Mouse (Mus musculus): Measurements from ENCODE around the gene Gm11596. TPM values are rescaled to one million over a fixed set of nuclear protein-coding genes. Genes with fewer than 3 reads are reported as not detected.

Gene Gm11596
- polyA plus RNA-seq (2017; shearing (Covaris generic)): not detected

DNA sequence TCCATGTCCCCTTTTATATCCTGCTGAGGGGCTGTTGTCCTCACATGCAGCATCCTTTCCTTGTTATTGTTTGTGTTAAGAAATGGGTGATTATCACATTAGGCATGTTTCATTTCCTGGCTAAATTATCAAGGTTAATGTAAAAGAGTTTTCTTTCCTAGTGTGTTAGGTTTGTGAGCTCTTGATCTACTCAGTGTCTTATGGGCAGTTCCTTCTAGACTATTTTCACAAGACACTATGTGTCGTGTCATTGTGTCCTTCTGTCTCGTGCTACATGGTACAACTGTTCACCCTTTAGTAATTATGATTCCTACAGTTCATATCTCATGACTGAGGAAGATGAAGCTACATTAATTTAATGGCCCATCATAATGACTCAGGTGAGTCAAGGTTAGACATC is at the start of gene Gm11596:
Gm11596 (minus strand) TSS at position 101 of the 400 bp plus-strand sequence.

DNA sequence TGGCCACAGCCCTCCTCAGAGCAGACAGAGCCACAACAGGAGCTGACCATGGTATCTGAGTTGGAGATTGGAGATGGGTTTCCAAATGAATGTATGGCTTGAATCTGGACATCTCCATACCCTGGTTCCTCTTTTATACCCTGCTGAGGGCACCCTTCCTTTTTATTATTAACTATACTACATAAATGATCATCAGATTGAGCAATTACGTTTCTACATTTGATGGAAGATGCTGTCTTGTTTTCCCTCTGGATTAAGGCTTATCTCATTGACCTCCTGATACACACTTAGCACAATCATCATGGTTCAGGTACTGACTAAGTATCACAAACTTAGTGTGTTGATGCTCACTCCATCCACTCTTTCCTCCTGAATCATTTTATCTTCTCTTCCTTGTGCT is 44.7 kb upstream of the Gm11596 start, which contains the start of gene 2300003K06Rik:
2300003K06Rik (minus strand) TSS at position 101 of the 400 bp plus-strand sequence.

GRCm38 (mm10) chr11:99815566-99815965 is 22.3 kb upstream of the Gm11596 start, which contains the start of gene Gm11564:
Gene Gm11564, minus strand, starts transcription at chr11:99815666.

DNA sequence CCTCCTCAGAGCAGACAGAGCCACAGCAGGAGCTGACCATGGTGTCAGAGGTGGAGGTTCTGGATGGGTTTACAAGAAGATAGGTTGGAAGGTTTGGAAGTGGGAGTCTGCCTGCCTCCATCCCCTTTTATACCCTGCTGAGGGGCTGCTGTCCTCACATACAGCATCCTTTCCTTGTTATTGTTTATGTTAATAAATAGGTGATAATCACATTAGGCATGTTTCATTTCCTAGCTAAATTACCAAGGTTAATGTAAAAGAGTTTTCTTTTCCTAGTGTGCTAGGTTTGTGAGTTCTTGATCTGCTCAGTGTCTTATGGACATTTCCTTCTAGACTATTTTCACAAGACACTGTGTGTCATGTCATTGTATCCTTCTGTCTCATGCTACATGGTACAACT is 16.5 kb upstream of the Gm11596 start, which contains the start of gene Krtap4-13:
Krtap4-13 (minus strand) TSS at position 101 of the 400 bp plus-strand sequence.

DNA sequence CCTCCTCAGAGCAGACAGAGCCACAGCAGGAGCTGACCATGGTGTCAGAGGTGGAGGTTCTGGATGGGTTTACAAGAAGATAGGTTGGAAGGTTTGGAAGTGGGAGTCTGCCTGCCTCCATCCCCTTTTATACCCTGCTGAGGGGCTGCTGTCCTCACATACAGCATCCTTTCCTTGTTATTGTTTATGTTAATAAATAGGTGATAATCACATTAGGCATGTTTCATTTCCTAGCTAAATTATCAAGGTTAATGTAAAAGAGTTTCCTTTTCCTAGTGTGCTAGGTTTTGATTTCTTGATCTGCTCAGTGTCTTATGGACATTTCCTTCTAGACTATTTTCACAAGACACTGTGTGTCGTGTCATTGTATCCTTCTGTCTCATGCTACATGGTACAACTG is 11.1 kb upstream of the Gm11596 start, which contains the start of gene Gm11554:
Gm11554 (minus strand) TSS at position 101 of the 400 bp plus-strand sequence.

GRCm38 (mm10) chr11:99798832-99799231 is 5.6 kb upstream of the Gm11596 start, which contains the start of gene Gm11569:
Gene Gm11569, minus strand, starts transcription at chr11:99798932.

GRCm38 (mm10) chr11:99784900-99785299 is 8.4 kb downstream of the Gm11596 start, which contains the start of gene Krtap4-9:
Gene Krtap4-9, plus strand, starts transcription at chr11:99785200.

GRCm38 (mm10) chr11:99780604-99781003 is 12.7 kb downstream of the Gm11596 start, which contains the start of gene Krtap4-8:
Gene Krtap4-8, minus strand, starts transcription at chr11:99780704.

DNA sequence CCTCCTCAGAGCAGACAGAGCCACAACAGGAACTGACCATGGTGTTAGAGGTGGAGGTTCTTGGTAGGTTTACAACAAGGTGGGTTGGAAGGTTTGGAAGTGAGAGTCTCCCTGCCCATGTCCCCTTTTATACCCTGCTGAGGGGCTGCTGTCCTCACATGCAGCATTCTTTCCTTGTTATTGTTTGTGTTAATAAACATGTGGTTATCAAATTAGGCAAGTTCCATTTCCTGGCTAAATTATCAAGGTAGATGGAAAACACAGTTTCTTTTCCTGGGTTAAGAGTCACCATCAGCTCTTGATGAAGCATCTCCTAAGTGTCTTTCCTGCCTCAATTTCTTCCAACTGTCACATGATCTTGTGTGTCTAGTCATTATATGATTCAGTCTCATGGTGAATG is 20.5 kb downstream of the Gm11596 start, which contains the start of gene Gm11595:
Gm11595 (minus strand) TSS at position 101 of the 400 bp plus-strand sequence.

Other genes starting within 250 kb of the Gm11596 start
- gene Krtap3-3, start 242.6 kb downstream of the Gm11596 start, polyA plus RNA-seq (2017; shearing (Covaris generic)): not detected
- not detected for gene Krtap3-2, start 236.6 kb downstream of the Gm11596 start, polyA plus RNA-seq (2017; shearing (Covaris generic))
- gene Gm11939, start 234.0 kb downstream of the Gm11596 start, polyA plus RNA-seq (2017; shearing (Covaris generic)): not detected
- not detected for gene Krtap3-1, start 226.8 kb downstream of the Gm11596 start, polyA plus RNA-seq (2017; shearing (Covaris generic))
- gene Krtap1-5, start 212.5 kb downstream of the Gm11596 start, polyA plus RNA-seq (2017; shearing (Covaris generic)): not detected
- gene Krtap1-4, start 209.8 kb downstream of the Gm11596 start, polyA plus RNA-seq (2017; shearing (Covaris generic)): not detected
- not detected for gene Krtap1-3, start 202.1 kb downstream of the Gm11596 start, polyA plus RNA-seq (2017; shearing (Covaris generic))
- gene Krtap9-3, start 195.4 kb downstream of the Gm11596 start, polyA plus RNA-seq (2017; shearing (Covaris generic)): not detected
- not detected for gene Gm11938, start 190.2 kb downstream of the Gm11596 start, polyA plus RNA-seq (2017; shearing (Covaris generic))
- gene Gm11937, start 183.3 kb downstream of the Gm11596 start, polyA plus RNA-seq (2017; shearing (Covaris generic)): not detected
- not detected for gene Krtap2-4, start 178.6 kb downstream of the Gm11596 start, polyA plus RNA-seq (2017; shearing (Covaris generic))
- not detected for gene Gm11562, start 173.0 kb downstream of the Gm11596 start, polyA plus RNA-seq (2017; shearing (Covaris generic))
- gene Krtap4-1, start 165.2 kb downstream of the Gm11596 start, polyA plus RNA-seq (2017; shearing (Covaris generic)): not detected
- gene Krtap4-2, start 158.4 kb downstream of the Gm11596 start, polyA plus RNA-seq (2017; shearing (Covaris generic)): not detected
- gene Krtap4-7, start 149.4 kb downstream of the Gm11596 start, polyA plus RNA-seq (2017; shearing (Covaris generic)): not detected
- gene Gm11555, start 143.2 kb downstream of the Gm11596 start, polyA plus RNA-seq (2017; shearing (Covaris generic)): not detected
- not detected for gene Gm11563, start 134.5 kb downstream of the Gm11596 start, polyA plus RNA-seq (2017; shearing (Covaris generic))
- not detected for gene Krtap4-6, start 127.5 kb downstream of the Gm11596 start, polyA plus RNA-seq (2017; shearing (Covaris generic))
- gene Gm14190, start 102.7 kb downstream of the Gm11596 start, polyA plus RNA-seq (2017; shearing (Covaris generic)): not detected
- gene Gm14180, start 59.2 kb downstream of the Gm11596 start, polyA plus RNA-seq (2017; shearing (Covaris generic)): not detected
- gene Gm11595, start 20.6 kb downstream of the Gm11596 start, polyA plus RNA-seq (2017; shearing (Covaris generic)): not detected
- gene Krtap4-8, start 12.8 kb downstream of the Gm11596 start, polyA plus RNA-seq (2017; shearing (Covaris generic)): not detected
- gene Krtap4-9, start 8.3 kb downstream of the Gm11596 start, polyA plus RNA-seq (2017; shearing (Covaris generic)): not detected
- gene Gm11569, start 5.5 kb upstream of the Gm11596 start, polyA plus RNA-seq (2017; shearing (Covaris generic)): not detected
- not detected for gene Gm11554, start 11.0 kb upstream of the Gm11596 start, polyA plus RNA-seq (2017; shearing (Covaris generic))
- not detected for gene Krtap4-13, start 16.4 kb upstream of the Gm11596 start, polyA plus RNA-seq (2017; shearing (Covaris generic))
- gene Gm11564, start 22.2 kb upstream of the Gm11596 start, polyA plus RNA-seq (2017; shearing (Covaris generic)): not detected
- not detected for gene 2300003K06Rik, start 44.6 kb upstream of the Gm11596 start, polyA plus RNA-seq (2017; shearing (Covaris generic))
- gene Krtap4-16, start 58.1 kb upstream of the Gm11596 start, polyA plus RNA-seq (2017; shearing (Covaris generic)): not detected
- gene Gm11568, start 64.5 kb upstream of the Gm11596 start, polyA plus RNA-seq (2017; shearing (Covaris generic)): not detected
- not detected for gene Gm11559, start 71.0 kb upstream of the Gm11596 start, polyA plus RNA-seq (2017; shearing (Covaris generic))
- gene Krtap9-1, start 79.9 kb upstream of the Gm11596 start, polyA plus RNA-seq (2017; shearing (Covaris generic)): not detected
- not detected for gene Gm11567, start 85.7 kb upstream of the Gm11596 start, polyA plus RNA-seq (2017; shearing (Covaris generic))
- gene Krtap31-1, start 114.5 kb upstream of the Gm11596 start, polyA plus RNA-seq (2017; shearing (Covaris generic)): not detected
- gene Gm11565, start 121.3 kb upstream of the Gm11596 start, polyA plus RNA-seq (2017; shearing (Covaris generic)): not detected
- gene Krtap31-2, start 142.8 kb upstream of the Gm11596 start, polyA plus RNA-seq (2017; shearing (Covaris generic)): not detected
- gene Krtap9-5, start 155.0 kb upstream of the Gm11596 start, polyA plus RNA-seq (2017; shearing (Covaris generic)): not detected
- not detected for gene Krtap29-1, start 185.6 kb upstream of the Gm11596 start, polyA plus RNA-seq (2017; shearing (Covaris generic))
- gene Krtap16-1, start 193.1 kb upstream of the Gm11596 start, polyA plus RNA-seq (2017; shearing (Covaris generic)): not detected
- not detected for gene Krtap17-1, start 200.5 kb upstream of the Gm11596 start, polyA plus RNA-seq (2017; shearing (Covaris generic))
- not detected for gene Krt33a, start 222.7 kb upstream of the Gm11596 start, polyA plus RNA-seq (2017; shearing (Covaris generic))
- not detected for gene Krt33b, start 236.4 kb upstream of the Gm11596 start, polyA plus RNA-seq (2017; shearing (Covaris generic))
- gene Krt34, start 248.1 kb upstream of the Gm11596 start, polyA plus RNA-seq (2017; shearing (Covaris generic)): not detected